Mouse (Mus musculus): ENCODE measurements around the gene Mzf1.
"Not testable (repeated sequence)": the region's sequence is repeated elsewhere in the genome, so short reads cannot be mapped to it uniquely, and the experiment has no call there.

Gene Mzf1

DNA sequence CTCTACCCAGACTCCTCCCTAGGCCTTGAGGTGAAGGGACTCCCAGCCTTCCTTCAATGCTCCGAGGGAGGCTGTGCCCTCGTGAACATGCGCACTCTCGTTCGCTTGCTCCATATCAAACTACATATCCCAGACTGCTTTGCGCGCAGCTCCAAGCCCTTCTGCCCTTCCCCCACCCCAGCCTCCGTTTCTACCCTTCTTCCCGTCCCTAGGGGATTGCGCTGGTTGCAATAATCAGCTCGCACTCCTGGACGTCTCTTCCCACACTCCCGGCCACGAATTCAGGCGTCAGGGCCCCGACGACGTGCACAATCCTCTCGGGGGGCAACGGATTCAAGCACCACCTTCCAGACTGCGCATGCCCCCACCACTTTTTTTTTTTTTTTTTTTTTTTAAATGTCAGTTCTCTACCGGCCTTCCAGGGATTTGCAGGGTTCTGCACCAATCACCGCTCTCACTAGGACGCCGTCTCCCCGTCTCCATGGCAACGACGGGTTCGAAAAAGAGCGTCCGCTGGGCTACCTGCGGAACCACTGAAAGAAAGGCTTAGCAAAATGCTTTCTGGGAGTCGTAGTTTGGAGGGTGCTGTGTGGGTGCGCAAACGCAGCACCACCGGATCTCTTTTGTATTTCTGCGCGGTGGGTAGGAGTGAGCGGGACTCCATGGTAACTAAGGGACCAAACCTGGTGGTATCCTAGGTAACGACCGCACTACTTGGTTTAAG lies at the start of gene Mzf1:
Gene Mzf1, minus strand, starts transcription at position 478 of the 724 bp plus-strand sequence.
- CTCF ChIA-PET: interaction anchor here (0.6 to 0.7 kb wide), 2 partner anchors 11 to 14 kb away, joined by 3 to 7 read pairs; no protein-coding TSS in a partner anchor

DNA sequence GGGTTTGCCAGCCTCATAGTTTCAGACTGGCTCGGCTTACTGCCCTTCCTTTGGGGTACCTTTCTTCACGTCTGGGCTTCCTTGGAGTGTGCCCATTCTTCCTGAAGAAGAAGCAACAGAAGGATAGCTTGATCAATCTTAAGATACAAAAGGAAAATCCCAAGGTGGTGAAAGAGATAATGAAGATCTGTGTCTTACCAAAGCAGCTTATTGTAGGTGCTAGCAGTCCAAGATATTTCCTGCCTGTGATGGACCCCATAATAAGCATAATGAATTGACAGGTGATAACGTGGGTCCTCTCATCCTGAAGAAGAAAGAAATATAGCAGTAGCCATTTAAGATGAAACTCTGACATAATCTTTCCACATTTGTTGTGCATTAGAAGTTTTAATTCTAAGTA lies 40.5 kb upstream of the Mzf1 start, which contains the start of gene Vmn1r85:
Gene Vmn1r85, minus strand, starts transcription at position 101 of the 400 bp plus-strand sequence.
- CTCF ChIA-PET: no interaction called here

DNA sequence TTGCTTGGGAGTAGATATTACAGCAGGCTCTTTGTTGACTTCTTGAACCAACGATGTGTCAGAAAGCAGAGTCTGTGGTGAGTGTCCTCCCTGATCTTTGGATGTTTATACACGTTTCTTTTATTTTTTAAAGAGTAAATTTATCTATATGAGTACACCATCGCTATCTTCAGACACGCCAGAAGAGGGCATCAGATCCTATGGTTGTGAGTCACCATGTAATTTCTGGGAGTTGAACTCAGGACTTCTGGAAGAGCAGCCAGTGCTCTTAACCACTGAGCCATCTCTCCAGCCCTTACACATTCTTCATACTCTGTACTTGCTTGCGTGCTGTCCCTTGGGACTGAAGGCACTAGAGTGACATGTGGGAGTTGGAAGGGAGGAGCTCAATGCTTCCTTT lies 17.7 kb upstream of the Mzf1 start:
- CTCF ChIA-PET: no interaction called here

DNA sequence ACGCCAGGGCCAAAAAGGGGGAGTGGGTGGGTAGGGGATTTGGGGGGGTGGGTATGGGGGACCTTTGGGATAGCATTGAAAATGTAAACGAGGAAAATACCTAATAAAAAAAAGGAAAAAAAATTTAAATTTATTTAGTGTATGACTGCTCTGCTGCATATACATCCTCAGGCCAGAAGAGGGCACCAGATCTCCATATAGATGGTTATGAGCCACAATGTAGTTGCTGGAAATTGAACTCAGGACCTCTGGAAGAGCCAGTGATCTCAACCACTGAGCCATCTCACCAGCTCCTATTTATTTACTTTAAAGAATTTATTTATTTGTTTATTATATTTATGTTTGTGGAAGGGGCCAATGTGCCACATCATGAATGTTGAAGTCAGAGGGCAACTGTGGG lies 8.8 kb upstream of the Mzf1 start:
- CTCF ChIA-PET: not testable (repeated sequence)

GRCm38 (mm10) chr7:13059536-13059935 lies 5.0 kb upstream of the Mzf1 start:
- CTCF ChIA-PET: no interaction called here

DNA sequence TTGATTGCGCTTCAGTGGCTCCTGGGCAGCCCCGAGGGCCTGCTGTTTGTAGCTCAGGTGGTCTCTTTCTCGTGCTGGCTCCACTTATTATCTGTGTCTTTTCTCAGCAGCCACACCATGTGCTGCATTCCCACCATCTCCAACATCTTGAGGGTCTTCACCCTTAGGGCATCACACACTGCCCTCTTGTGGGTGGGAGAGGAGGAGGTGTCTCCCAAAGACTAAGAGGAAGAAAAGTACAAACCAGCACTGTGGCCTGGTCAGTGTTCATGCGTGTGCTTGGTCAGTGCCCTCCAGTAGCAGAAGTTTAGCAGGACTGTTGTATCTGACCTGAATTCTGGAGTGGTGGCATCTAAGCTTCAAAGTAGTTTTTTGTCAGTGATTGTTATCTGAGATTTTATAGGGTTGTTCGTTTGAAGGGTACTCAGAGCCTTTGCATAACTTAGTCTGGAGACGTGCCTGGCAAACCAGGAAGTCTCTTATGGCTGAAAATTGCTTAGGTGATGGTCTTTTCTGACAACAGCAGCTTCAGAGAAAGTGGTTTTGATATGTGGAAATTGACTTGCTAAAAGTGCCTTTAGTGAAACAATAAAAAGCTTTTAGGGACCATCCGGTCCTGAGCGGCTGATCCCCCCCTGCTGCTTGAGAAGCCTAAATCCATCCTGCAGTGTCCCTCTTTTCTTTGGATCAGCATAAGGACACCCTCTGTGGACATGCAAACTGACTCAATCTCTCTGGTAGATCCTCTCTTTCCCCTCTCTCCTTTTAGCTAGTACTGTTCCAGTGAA lies 2.5 kb upstream of the Mzf1 start:
- CTCF ChIA-PET: no interaction called here

- CTCF ChIA-PET: interaction anchor here (0.6 to 0.7 kb wide), 2 partner anchors 12 to 13 kb away, joined by 3 to 7 read pairs; no protein-coding TSS in a partner anchor
Measured at GRCm38 (mm10) chr7:13053961-13054286, 640 bp downstream of the Mzf1 start.

DNA sequence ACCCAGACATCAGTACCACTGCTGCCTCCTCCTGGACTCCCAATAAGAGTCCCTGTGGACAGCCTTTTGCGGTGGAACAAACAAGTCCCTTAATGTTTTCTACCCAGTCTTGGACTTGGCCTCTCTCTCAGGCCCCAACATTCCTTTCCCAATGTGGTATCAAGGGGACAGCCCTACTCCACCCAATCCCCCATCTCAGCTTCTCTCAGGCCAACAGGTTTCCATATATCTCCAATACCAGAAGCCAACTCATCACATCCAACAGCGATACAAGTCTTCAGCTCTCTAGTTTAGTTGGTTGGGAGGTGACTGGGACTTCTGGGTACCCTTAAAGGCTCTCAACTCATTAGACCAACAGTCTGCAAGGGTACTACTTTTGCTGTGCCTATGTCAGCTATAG lies 1.1 kb downstream of the Mzf1 start:
- CTCF ChIA-PET: interaction anchor here (0.6 kb wide), 2 partner anchors 12 to 43 kb away, joined by 3 read pairs; no protein-coding TSS in a partner anchor

GRCm38 (mm10) chr7:13053001-13053400 lies 1.6 kb downstream of the Mzf1 start:
- CTCF ChIA-PET: interaction anchor here (0.6 kb wide), 2 partner anchors 11 to 42 kb away, joined by 3 to 4 read pairs; no protein-coding TSS in a partner anchor

DNA sequence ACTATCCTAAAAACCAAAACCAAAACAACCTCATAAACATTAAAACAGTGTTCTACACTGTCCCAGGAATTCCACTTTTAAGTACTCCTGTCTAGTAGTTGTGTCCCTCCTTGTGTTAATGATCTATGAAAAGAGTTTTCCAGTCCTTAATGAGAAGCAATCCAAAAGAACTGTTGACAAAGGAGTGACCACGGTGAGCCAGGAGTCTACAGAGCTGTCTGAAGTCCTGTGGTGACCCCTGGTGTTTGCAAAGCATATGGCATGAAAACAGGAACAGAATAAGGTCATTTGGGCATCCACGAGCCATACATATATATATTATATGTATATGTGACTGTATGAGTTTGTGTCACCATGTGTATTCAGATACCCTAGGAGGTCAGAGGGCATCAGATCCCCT lies 8.5 kb downstream of the Mzf1 start:
- CTCF ChIA-PET: interaction anchor here (0.6 kb wide), 1 partner anchor 38 kb away, joined by 5 read pairs; no protein-coding TSS in a partner anchor

- CTCF ChIA-PET: no interaction called here
Measured at GRCm38 (mm10) chr7:13044254-13044625, 10.3 kb downstream of the Mzf1 start.

GRCm38 (mm10) chr7:13043445-13044253 lies 10.9 kb downstream of the Mzf1 start:
- CTCF ChIA-PET: interaction anchor here (0.9 kb wide), 1 partner anchor 35 kb away, joined by 3 read pairs; no protein-coding TSS in a partner anchor

- CTCF ChIA-PET: interaction anchor here (0.9 kb wide), 2 partner anchors 29 to 34 kb away, joined by 3 read pairs; no protein-coding TSS in a partner anchor
Measured at GRCm38 (mm10) chr7:13043120-13043444, 11.5 kb downstream of the Mzf1 start.

GRCm38 (mm10) chr7:13042511-13042910 lies 12.1 kb downstream of the Mzf1 start:
- CTCF ChIA-PET: interaction anchor here (0.6 to 0.9 kb wide), 2 partner anchors 10 to 29 kb away, joined by 3 to 4 read pairs; no protein-coding TSS in a partner anchor

DNA sequence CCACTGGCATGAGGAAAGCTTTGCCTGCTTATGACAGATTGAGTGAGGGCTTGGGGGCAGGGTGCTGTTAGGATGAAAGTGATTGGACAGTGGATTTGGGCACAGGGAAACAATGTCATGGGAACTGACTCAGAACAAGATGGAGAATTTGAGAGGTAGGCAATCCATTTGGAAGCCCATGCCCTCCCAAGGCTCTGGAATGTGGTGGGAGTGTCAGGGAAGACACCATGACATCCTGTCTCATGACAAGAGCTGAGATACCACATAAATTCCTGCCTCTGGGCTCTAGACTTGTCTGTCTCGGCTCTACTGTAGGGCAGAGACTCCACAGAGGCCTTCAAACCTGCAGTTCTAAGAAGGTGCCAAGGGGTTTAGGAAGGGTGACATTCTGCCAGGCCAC lies 13.3 kb downstream of the Mzf1 start:
- CTCF ChIA-PET: no interaction called here

DNA sequence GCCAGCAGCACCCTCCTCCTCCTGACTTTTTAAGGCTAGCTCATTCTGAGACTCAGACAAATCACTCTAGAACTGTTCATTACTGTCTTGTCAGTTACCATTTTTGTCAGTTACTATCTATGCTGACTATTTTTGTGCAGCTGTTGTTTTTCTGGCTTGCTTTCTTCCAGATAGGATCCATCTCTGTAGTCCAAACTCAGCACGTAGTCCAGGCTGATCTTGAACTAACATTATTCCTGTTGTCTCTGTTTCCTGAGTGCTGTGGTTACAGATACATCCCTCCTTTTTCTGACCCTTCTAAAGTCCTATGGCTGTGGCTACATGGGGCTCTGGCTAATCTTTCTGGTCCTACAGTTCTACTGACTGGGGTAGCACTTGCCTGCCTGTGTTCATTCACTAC lies 15.4 kb downstream of the Mzf1 start:
- CTCF ChIA-PET: interaction anchor here (0.5 kb wide), 1 partner anchor 16 kb away, joined by 4 read pairs; no protein-coding TSS in a partner anchor

- CTCF ChIA-PET: interaction anchor here (0.5 kb wide), 1 partner anchor 16 kb away, joined by 4 read pairs; no protein-coding TSS in a partner anchor
Measured at GRCm38 (mm10) chr7:13038621-13039169, 15.9 kb downstream of the Mzf1 start.

DNA sequence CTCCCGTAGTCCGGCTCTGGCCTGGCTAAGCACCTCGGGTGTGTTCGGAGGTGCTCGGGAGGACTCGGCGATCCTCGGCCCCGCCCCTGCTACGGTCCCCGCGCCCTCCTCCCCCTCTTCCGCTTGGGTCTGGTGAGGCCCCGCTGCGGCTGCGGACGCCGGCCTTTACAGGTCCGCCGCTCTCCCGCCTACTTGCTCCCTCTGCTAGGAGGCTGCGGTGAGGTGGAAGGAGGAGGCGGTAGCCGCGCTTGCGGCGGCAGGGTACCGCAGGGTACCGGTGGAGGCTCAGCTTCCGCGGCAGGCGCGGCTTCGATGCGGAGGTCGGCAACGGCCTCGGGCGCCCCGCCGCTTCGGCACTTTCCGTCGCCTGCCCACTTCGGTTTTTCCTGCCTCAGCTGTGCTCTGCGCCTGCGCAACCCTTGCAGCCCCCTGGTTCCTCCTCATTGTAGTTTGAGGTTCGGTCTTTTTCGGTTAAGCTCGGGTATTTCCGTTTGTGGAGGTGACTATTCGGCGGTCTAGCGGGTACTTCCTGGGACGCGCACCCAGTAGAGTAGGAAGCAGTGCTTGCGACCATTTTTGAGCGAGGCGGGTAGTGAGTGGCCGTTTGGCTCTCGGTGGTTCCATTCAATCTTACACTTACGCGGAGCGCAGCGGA lies 16.5 kb downstream of the Mzf1 start, which contains the start of gene Ube2m:
Gene Ube2m, minus strand, starts transcription at position 375 of the 655 bp plus-strand sequence.
- CTCF ChIA-PET: no interaction called here

DNA sequence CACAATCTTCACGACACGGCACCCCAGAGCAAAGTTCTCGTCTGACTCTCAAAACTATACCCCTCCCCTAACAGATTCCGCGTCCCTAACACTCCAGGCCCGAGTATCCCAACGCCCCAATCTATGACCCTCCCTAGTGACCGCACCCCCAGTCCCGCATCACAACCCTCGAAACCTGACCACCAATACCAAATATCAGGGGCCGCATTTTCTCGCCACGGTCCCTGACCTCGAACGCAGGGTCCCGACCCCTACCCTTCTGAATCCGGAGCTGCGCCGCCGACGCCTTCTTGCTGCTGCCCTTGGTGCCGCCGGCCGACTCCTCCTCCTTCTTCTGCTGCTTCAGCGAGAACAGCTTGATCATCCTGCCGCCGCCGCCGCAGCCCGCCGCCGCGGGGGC lies 17.2 kb downstream of the Mzf1 start:
- CTCF ChIA-PET: interaction anchor here (1.4 kb wide), 1 partner anchor 12 kb away, joined by 3 read pairs; no protein-coding TSS in a partner anchor

DNA sequence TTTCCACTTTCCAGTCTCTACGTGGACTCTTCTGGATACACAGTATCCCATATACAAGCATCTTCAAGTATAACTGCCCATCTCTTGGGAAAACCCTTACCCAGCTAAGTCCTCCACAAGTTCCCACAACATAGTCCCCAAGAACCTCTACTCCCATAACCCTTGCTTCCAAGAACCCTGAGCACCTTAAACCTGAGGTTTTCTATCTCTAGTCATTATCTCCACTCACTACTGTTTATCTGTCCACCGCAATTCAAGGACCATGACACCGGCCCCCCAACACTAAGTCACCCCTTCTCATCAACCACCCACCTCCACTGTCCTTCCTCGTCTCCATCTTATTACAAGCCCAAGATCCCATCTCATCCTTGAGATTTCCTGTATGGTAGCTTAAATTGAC lies 17.8 kb downstream of the Mzf1 start:
- CTCF ChIA-PET: interaction anchor here (0.5 to 1.4 kb wide), 3 partner anchors 11 to 117 kb away, joined by 3 to 4 read pairs (median 4); no protein-coding TSS in a partner anchor
